In genomic region chr2:122008832-122009231, GRCm38 (mm10) we compare ENCODE assay signal across 33 mouse cellular contexts. TPM values are rescaled to one million over a fixed set of nuclear protein-coding genes. Genes with fewer than 3 reads are reported as not detected.
"Had no signal": no experiment of that assay in that cellular context is flagged by ENCODE, and none has a peak within 500 bp of the region (broad histone marks: within the 10 kb centered on the region; RNA-seq: fewer than 3 reads in every experiment).

No protein-coding gene starts in this region.

- H3K27ac ChIP-seq: embryonic facial prominence, embryonic 10.5 days; embryonic facial prominence, embryonic 12.5 days; embryonic facial prominence, embryonic 13.5 days; embryonic facial prominence, embryonic 15.5 days; forebrain, embryonic 10.5 days; forebrain, embryonic 12.5 days; forebrain, embryonic 13.5 days; forebrain, embryonic 15.5 days; gastrocnemius, adult 2 months; heart, adult 2 months had no signal

- H3K4me2 ChIP-seq: embryonic facial prominence, embryonic 12.5 days; embryonic facial prominence, embryonic 13.5 days; embryonic facial prominence, embryonic 15.5 days; forebrain, embryonic 12.5 days; forebrain, embryonic 13.5 days; forebrain, embryonic 15.5 days had no signal

- H3K4me3 ChIP-seq: embryonic facial prominence, embryonic 10.5 days; embryonic facial prominence, embryonic 12.5 days; embryonic facial prominence, embryonic 13.5 days; embryonic facial prominence, embryonic 15.5 days; erythroblast, embryonic 14.5 days; forebrain, embryonic 10.5 days; forebrain, embryonic 12.5 days; forebrain, embryonic 13.5 days; forebrain, embryonic 15.5 days; gastrocnemius, adult 2 months; heart, adult 2 months had no signal

- H3K9me3 ChIP-seq: embryonic facial prominence, embryonic 10.5 days; embryonic facial prominence, embryonic 12.5 days; embryonic facial prominence, embryonic 13.5 days; embryonic facial prominence, embryonic 15.5 days; forebrain, embryonic 10.5 days; forebrain, embryonic 12.5 days; forebrain, embryonic 13.5 days; forebrain, embryonic 15.5 days had no signal

- DNase-seq: cerebellum, adult 8-10 months; cerebellum, adult 9-10 months; cerebellum, adult 9-11 months; cerebellum, postnatal 10 days; cerebellum, postnatal 14 days; cerebellum, postnatal 25 days; cerebellum, postnatal 36 days; embryo, embryonic 11 days; forebrain, postnatal 0 days; gastrocnemius, adult 2 months; gastrocnemius, postnatal 10 days; gastrocnemius, postnatal 14 days; gastrocnemius, postnatal 25 days; gastrocnemius, postnatal 36 days; heart, adult 11 months; heart, adult 18-20 months; heart, adult 2 months had no signal

- H3K4me1 ChIP-seq: embryonic facial prominence, embryonic 10.5 days; embryonic facial prominence, embryonic 12.5 days; embryonic facial prominence, embryonic 13.5 days; embryonic facial prominence, embryonic 15.5 days; forebrain, embryonic 10.5 days; forebrain, embryonic 12.5 days; forebrain, embryonic 13.5 days; forebrain, embryonic 15.5 days had no signal

- H3K27me3 ChIP-seq: embryonic facial prominence, embryonic 12.5 days; embryonic facial prominence, embryonic 13.5 days; embryonic facial prominence, embryonic 15.5 days; forebrain, embryonic 12.5 days; forebrain, embryonic 13.5 days; forebrain, embryonic 15.5 days had no signal

- H3K9ac ChIP-seq: embryonic facial prominence, embryonic 12.5 days; embryonic facial prominence, embryonic 13.5 days; embryonic facial prominence, embryonic 15.5 days; forebrain, embryonic 12.5 days; forebrain, embryonic 13.5 days; forebrain, embryonic 15.5 days; forebrain, postnatal 0 days had no signal

- ATAC-seq: forebrain, embryonic 13.5 days; forebrain, embryonic 14.5 days; forebrain, embryonic 15.5 days; forebrain, embryonic 16.5 days; forebrain, postnatal 0 days had no signal

RNA-seq across cellular contexts. Expression of gene Mageb3, which starts 52.9 kb away (rescaled TPM):
- total RNA-seq: gastrocnemius, adult 18-20 months; gastrocnemius, adult 2 months; gastrocnemius, adult 8-10 months; gastrocnemius, postnatal 36 days; granulocyte monocyte progenitor cell, adult 5-6 weeks; heart, adult 18-20 months; heart, adult 2 months; heart, adult 8-10 months had no signal
- polyA plus RNA-seq: erythroblast, embryonic 14.5 days; gonadal fat pad, adult 2 months; heart, adult 2 months had no signal
